Mouse (Mus musculus): Measurements from ENCODE around the gene Ifngr2. TPM values are rescaled to one million over a fixed set of nuclear protein-coding genes. Genes with fewer than 3 reads are reported as not detected.

The Ifngr2 gene
- polyA plus RNA-seq, 1 experiment from 2014 or later = 127 TPM

DNA sequence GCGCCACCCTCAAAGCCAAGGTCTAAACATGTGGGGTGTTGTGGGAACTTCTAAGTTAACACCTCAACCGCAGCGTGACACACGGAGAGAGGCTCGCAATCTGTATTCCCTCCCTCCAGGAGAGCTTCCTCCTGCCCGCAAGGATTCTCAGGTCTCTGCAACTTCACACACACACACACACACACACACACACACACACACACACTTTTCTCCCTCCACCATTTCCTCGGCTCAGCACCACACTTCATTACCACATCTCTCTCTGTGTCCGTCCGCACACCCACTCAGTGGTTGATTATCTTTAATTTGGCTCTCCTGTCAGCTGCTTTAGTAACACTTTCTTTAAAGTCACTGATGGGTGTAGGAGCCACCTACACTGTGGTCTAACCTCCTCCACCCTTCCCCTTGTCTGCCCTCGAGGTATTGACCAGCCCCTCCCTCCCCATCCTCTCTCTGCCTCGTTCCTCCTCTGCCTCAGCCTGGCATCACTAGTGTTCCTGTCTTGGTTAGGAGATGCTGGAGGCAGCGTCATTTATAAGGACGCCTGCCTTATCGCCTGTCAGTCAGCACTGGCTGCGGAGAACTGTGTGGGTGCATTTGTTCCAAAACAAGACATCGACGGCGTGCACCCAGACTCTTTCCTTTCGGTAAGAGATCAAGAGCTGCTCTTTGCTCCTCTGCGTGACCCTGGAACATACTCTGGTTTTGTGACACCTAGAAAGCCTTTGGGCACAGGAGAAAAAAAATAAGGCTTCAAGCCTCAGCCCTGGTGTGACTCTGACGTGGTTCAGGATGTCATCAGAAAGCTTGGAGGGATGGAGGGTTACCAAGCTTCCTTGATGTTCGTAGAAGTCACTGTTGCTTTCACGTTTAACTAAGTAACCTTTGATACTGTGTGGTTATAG is 13.5 kb upstream of the Ifngr2 start:
- H3K36me3 ChIP-seq (ENCODE audit: control insufficient read depth, insufficient read depth, low read length) = no peaks in the 10 kb centered on the region
- H3K4me1 ChIP-seq (ENCODE audit: control insufficient read depth, insufficient read depth, low read depth, low read length) = no peaks in the 10 kb centered on the region
- no peak for ATAC-seq

GRCm38 (mm10) chr16:91534477-91534876 is 12.4 kb upstream of the Ifngr2 start:
- no peak overlapping the region for H3K4me3 ChIP-seq (ENCODE audit: low read length)
- no peak for ATAC-seq
- H3K27me3 ChIP-seq (replicated peaks; ENCODE audit: control insufficient read depth, insufficient read depth, low read length) = no peaks in the 10 kb centered on the region
- no peak overlapping the region for H3K9ac ChIP-seq (ENCODE audit: low read depth, low read length)
- 54% methylated on average over 13 of the region's 13 CpGs for WGBS
- no peaks in the 10 kb centered on the region for H3K9me3 ChIP-seq (ENCODE audit: control insufficient read depth, low read length)
- no peak overlapping the region for H3K27ac ChIP-seq (ENCODE audit: low read depth, low read length)
- H3K4me2 ChIP-seq (ENCODE audit: low read length) = no peak overlapping the region
- no peaks in the 10 kb centered on the region for H3K36me3 ChIP-seq (ENCODE audit: control insufficient read depth, insufficient read depth, low read length)
- no peaks in the 10 kb centered on the region for H3K4me1 ChIP-seq (ENCODE audit: control insufficient read depth, insufficient read depth, low read depth, low read length)

More for the DNA sequence above, 13.5 kb upstream of the Ifngr2 start:
- no peaks in the 10 kb centered on the region for H3K9me3 ChIP-seq (ENCODE audit: control insufficient read depth, low read length)
- no peak overlapping the region for H3K4me3 ChIP-seq (ENCODE audit: low read length)
- H3K4me2 ChIP-seq (ENCODE audit: low read length) = no peak overlapping the region
- H3K27me3 ChIP-seq (replicated peaks; ENCODE audit: control insufficient read depth, insufficient read depth, low read length) = no peaks in the 10 kb centered on the region
- H3K27ac ChIP-seq (ENCODE audit: low read depth, low read length) = no peak overlapping the region
- no peak overlapping the region for H3K9ac ChIP-seq (ENCODE audit: low read depth, low read length)
- 72% methylated on average over 23 of the region's 23 CpGs for WGBS

- H3K27me3 ChIP-seq (replicated peaks; ENCODE audit: control insufficient read depth, insufficient read depth, low read length) = no peaks in the 10 kb centered on the region
- H3K4me3 ChIP-seq (ENCODE audit: low read length) = no peak overlapping the region
- H3K9me3 ChIP-seq (ENCODE audit: control insufficient read depth, low read length) = no peaks in the 10 kb centered on the region
- H3K4me2 ChIP-seq (ENCODE audit: low read length) = no peak overlapping the region
- no peak overlapping the region for H3K9ac ChIP-seq (ENCODE audit: low read depth, low read length)
- ATAC-seq = no peak
- H3K27ac ChIP-seq (ENCODE audit: low read depth, low read length) = no peak overlapping the region
- 85% methylated on average over 6 of the region's 6 CpGs for WGBS
- H3K36me3 ChIP-seq (ENCODE audit: control insufficient read depth, insufficient read depth, low read length) = no peaks in the 10 kb centered on the region
- H3K4me1 ChIP-seq (ENCODE audit: control insufficient read depth, insufficient read depth, low read depth, low read length) = no peaks in the 10 kb centered on the region
These were observed 12.0 kb upstream of the Ifngr2 start for GRCm38 (mm10) chr16:91534888-91535287.

DNA sequence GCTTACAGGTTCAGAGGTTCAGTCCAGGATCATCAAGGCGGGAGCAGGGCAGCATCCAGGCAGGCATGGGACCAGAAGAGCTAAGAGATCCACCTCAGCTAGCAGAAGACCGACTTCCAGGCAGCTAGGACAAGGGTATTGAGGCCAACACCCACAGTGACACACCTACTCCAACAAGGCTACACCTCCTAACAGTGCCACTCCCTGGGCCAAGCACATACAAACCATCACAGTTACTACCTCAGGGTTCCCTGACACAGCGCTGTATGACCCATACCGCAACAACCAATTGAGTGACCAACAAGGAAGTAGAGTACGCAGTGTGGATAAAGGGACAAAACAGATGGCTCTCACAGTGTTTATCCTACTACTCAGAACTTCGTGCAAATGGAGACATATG is 10.5 kb upstream of the Ifngr2 start:
- no peak overlapping the region for H3K9ac ChIP-seq (ENCODE audit: low read depth, low read length)
- no peaks in the 10 kb centered on the region for H3K27me3 ChIP-seq (replicated peaks; ENCODE audit: control insufficient read depth, insufficient read depth, low read length)
- no peak overlapping the region for H3K4me2 ChIP-seq (ENCODE audit: low read length)
- H3K36me3 ChIP-seq (ENCODE audit: control insufficient read depth, insufficient read depth, low read length) = no peaks in the 10 kb centered on the region
- H3K27ac ChIP-seq (ENCODE audit: low read depth, low read length) = no peak overlapping the region
- H3K4me1 ChIP-seq (ENCODE audit: control insufficient read depth, insufficient read depth, low read depth, low read length) = no peaks in the 10 kb centered on the region
- 88% methylated on average over 6 of the region's 6 CpGs for WGBS
- no peak for ATAC-seq
- H3K4me3 ChIP-seq (ENCODE audit: low read length) = no peak overlapping the region
- no peaks in the 10 kb centered on the region for H3K9me3 ChIP-seq (ENCODE audit: control insufficient read depth, low read length)

DNA sequence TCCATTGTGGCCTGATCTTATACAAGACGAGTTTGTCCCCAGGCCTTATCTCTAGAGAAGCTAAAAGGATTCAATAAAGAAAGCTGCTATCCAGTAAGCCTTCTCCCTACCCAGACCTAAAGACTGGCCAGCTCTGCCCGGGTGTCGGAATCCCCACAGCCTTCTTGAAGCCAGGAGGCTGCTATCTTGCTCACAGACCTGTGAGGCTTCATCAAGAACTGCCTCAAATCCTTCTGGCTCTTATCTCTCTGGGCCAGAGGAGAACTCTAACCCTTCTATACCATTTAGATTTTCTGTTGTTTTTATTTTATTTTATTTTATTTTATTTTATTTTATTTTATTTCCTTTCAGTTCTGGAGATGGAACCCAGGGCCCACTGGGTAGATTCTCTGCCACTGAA is 9.8 kb upstream of the Ifngr2 start:
- H3K9me3 ChIP-seq (ENCODE audit: control insufficient read depth, low read length) = no peaks in the 10 kb centered on the region
- H3K27ac ChIP-seq (ENCODE audit: low read depth, low read length) = no peak overlapping the region
- WGBS = 70% methylated on average over 3 of the region's 3 CpGs
- H3K27me3 ChIP-seq (replicated peaks; ENCODE audit: control insufficient read depth, insufficient read depth, low read length) = no peaks in the 10 kb centered on the region
- H3K4me2 ChIP-seq (ENCODE audit: low read length) = no peak overlapping the region
- no peak for ATAC-seq
- H3K4me3 ChIP-seq (ENCODE audit: low read length) = no peak overlapping the region
- no peaks in the 10 kb centered on the region for H3K4me1 ChIP-seq (ENCODE audit: control insufficient read depth, insufficient read depth, low read depth, low read length)
- H3K9ac ChIP-seq (ENCODE audit: low read depth, low read length) = no peak overlapping the region
- no peaks in the 10 kb centered on the region for H3K36me3 ChIP-seq (ENCODE audit: control insufficient read depth, insufficient read depth, low read length)

- 76% methylated on average over 6 of the region's 6 CpGs for WGBS
- Histone ChIP-seq H3K4me2 (ENCODE audit: low read length) (no peak overlapping the region), H3K27me3 (replicated peaks; ENCODE audit: control insufficient read depth, insufficient read depth, low read length) (no peaks in the 10 kb centered on the region), H3K9ac (ENCODE audit: low read depth, low read length) (no peak overlapping the region), H3K9me3 (ENCODE audit: control insufficient read depth, low read length) (no peaks in the 10 kb centered on the region), H3K27ac (ENCODE audit: low read depth, low read length) (no peak overlapping the region), H3K36me3 (ENCODE audit: control insufficient read depth, insufficient read depth, low read length) (no peaks in the 10 kb centered on the region), H3K4me3 (ENCODE audit: low read length) (no peak overlapping the region), H3K4me1 (ENCODE audit: control insufficient read depth, insufficient read depth, low read depth, low read length) (no peaks in the 10 kb centered on the region)
- ATAC-seq = no peak
These were observed 8.8 kb upstream of the Ifngr2 start for GRCm38 (mm10) chr16:91538051-91538450.

DNA sequence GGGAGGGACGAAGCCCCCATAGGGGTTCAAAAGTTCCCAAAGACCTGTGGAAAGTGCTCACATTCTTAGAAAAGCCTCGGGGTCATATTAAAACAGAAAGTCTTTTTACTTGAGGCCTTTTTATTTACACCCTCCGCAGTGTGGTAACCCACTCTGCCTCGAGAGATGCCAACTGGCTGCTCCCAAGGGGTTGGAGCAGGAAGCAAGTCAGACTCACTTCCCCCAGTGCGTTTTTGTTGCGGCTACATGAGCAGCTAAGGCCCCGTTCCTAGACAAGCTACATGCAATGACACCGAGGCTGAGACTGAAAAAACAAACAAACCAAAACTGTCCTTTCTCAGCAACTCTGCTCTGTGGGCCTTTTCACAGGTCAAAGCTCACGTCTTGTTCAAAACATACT is 8.4 kb upstream of the Ifngr2 start:
- 74% methylated on average over 9 of the region's 9 CpGs for WGBS
- H3K27me3 ChIP-seq (replicated peaks; ENCODE audit: control insufficient read depth, insufficient read depth, low read length) = no peaks in the 10 kb centered on the region
- H3K9ac ChIP-seq (ENCODE audit: low read depth, low read length) = no peak overlapping the region
- H3K4me3 ChIP-seq (ENCODE audit: low read length) = no peak overlapping the region
- H3K9me3 ChIP-seq (ENCODE audit: control insufficient read depth, low read length) = no peaks in the 10 kb centered on the region
- no peaks in the 10 kb centered on the region for H3K36me3 ChIP-seq (ENCODE audit: control insufficient read depth, insufficient read depth, low read length)
- no peaks in the 10 kb centered on the region for H3K4me1 ChIP-seq (ENCODE audit: control insufficient read depth, insufficient read depth, low read depth, low read length)
- H3K27ac ChIP-seq (ENCODE audit: low read depth, low read length) = no peak overlapping the region
- H3K4me2 ChIP-seq (ENCODE audit: low read length) = no peak overlapping the region
- ATAC-seq = no peak

DNA sequence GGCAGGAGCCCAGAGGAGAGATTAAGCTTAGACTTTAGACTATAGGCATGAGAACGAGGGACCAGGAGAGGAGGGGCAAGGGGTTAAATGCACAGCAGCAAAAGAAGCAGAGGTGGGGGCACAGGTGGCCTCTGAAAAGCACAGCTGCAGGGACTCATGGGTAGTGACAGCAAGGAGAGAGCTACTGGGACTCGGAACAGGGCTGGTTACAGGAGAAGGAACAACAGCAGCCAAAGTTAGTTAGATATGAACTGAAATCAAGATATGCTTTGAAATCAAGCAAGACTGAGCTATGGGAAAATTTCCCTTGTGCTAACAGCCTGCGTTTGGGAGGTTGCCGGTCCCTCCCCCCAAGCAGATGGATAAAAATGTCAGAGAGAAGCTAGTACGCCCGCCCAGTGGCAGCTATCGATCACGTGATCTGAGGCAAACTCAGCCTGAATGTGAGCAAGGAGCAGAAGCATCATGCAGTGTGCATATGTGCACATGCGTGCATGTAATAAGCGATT is 5.2 kb upstream of the Ifngr2 start:
- 40% methylated on average over 10 of the region's 10 CpGs for WGBS
- Histone ChIP-seq H3K4me1 (ENCODE audit: control insufficient read depth, insufficient read depth, low read depth, low read length) (peaks cover 2% of the 10 kb centered on the region; the same call in 1 of the 2 replicates), H3K4me2 (ENCODE audit: low read length) (peak overlapping the region; percentile 38), H3K4me3 (ENCODE audit: low read length) (no peak overlapping the region), H3K9ac (ENCODE audit: low read depth, low read length) (0 out of 2 replicates have a peak overlapping the region, but pooled peaks have one; percentile 13), H3K27ac (ENCODE audit: low read depth, low read length) (no peak overlapping the region), H3K36me3 (ENCODE audit: control insufficient read depth, insufficient read depth, low read length) (no peaks in the 10 kb centered on the region), H3K27me3 (replicated peaks; ENCODE audit: control insufficient read depth, insufficient read depth, low read length) (no peaks in the 10 kb centered on the region), H3K9me3 (ENCODE audit: control insufficient read depth, low read length) (no peaks in the 10 kb centered on the region)
- peak; percentile 54; the same call in 1 of the 2 replicates for ATAC-seq

DNA sequence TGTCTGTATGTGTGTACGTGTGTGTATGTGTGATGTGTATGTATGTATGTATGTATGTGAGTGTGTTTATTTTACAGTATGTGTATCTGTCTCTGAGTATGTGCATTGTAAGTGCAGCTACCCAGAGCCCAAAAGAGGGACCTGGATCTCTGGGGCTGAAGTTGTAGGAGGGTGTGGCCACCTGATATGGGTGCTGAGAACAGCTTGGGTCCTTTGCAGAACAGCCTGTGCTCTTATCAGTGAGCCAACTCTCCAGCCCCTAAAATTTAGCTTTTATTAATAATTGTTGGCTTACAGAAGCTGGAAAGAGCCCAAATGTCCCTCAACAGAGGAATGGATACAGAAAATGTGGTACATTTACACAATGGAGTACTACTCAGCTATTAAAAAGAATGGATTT is 3.3 kb upstream of the Ifngr2 start:
- WGBS = 100% methylated on average over 1 of the region's 1 CpGs
- no peaks in the 10 kb centered on the region for H3K9me3 ChIP-seq (ENCODE audit: control insufficient read depth, low read length)

More for the DNA sequence above, 3.3 kb upstream of the Ifngr2 start:
- H3K4me2 ChIP-seq (ENCODE audit: low read length) = no peak overlapping the region
- no peak overlapping the region for H3K4me3 ChIP-seq (ENCODE audit: low read length)
- no peak overlapping the region for H3K9ac ChIP-seq (ENCODE audit: low read depth, low read length)
- no peaks in the 10 kb centered on the region for H3K36me3 ChIP-seq (ENCODE audit: control insufficient read depth, insufficient read depth, low read length)
- H3K4me1 ChIP-seq (ENCODE audit: control insufficient read depth, insufficient read depth, low read depth, low read length) = peaks cover 9% of the 10 kb centered on the region
- ATAC-seq = no peak
- no peaks in the 10 kb centered on the region for H3K27me3 ChIP-seq (replicated peaks; ENCODE audit: control insufficient read depth, insufficient read depth, low read length)
- H3K27ac ChIP-seq (ENCODE audit: low read depth, low read length) = no peak overlapping the region

All from hindbrain, embryonic 16.5 days (tissue).